Mouse (Mus musculus) brain, embryonic 14.5 days (tissue): Measurements from ENCODE around the gene Olfr370. TPM values are rescaled to one million over a fixed set of nuclear protein-coding genes. Genes with fewer than 3 reads are reported as not detected.
"Not testable (repeated sequence)": the region's sequence is repeated elsewhere in the genome, so short reads cannot be mapped to it uniquely, and the experiment has no call there.

ENCODE experiments used
- DNase-seq: peaks from one replicate; pipeline ENCODE4 v3.0.0-alpha.2; 2011; ENCODE audit warnings: low read depth
- CTCF ChIP-seq: fragments of 200-500 bp; IDR thresholded peaks from 2 replicates; pipeline ENCODE4 v1.5.1; 2012; ENCODE audit warnings: inconsistent platforms, mild to moderate bottlenecking, moderate library complexity, borderline replicate concordance; ENCODE audit not compliant: insufficient read depth, insufficient read length; ENCODE audit errors: extremely low read depth
- POLR2A ChIP-seq: fragments of 200-500 bp; IDR thresholded peaks from 2 replicates; pipeline ENCODE4 v1.6.1; 2012; ENCODE audit warnings: mild to moderate bottlenecking, inconsistent platforms, borderline replicate concordance; ENCODE audit not compliant: poor library complexity, insufficient read depth, insufficient read length, severe bottlenecking; ENCODE audit errors: extremely low read depth
- polyA plus RNA-seq: library from polyadenylated mRNA; depleted of rRNA; stranded (reverse); fragments of >200 nt; gene quantifications from 2 replicates; pipeline ENCODE4 v1.2.3, GENCODE M21; 2012

Gene Olfr370
- polyA plus RNA-seq, 1 experiment: 0.15 TPM

DNA sequence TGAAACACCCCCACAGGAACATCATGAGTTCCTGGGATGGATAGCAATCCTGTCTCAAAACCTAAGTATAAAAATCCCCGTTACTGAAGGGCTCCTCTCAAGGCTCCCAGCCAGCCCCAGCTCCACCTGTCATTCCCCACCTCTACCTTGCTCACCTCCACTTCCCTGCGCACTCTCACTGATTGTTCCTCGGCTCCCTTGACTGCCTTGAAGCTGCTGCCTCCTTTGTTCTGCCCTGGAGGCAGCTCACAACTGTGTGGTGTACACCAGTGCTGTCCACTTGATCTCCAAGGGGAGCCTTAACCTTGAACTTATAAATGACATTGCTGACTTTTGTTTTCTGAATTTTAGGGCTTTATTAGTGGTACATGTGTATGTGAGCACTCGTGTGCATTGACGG lies 32.5 kb downstream of the Olfr370 start:
- TF ChIP-seq POLR2A: no peak
- TF ChIP-seq CTCF: no peak
- no peak for DNase-seq

DNA sequence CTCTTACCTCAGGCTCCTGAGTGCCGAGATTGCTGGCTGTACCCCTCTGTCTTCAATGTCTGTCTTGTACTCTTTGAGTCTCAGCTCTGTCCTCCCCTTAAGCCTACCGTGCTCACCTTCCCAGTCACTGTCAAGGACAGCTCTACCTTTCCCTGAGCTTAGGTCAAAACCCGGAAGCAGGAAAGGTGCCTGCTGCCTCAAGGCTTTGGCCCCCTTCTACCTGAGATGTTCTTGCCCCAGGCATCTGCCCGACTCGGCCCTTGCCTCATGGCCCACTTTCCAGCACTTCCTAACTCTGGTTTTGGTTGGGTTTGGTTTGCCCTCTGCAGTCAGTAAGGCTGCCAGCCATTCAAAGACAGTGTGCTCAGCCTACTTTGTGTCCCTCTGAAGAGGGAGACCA lies 33.2 kb downstream of the Olfr370 start:
- DNase-seq: no peak

DNA sequence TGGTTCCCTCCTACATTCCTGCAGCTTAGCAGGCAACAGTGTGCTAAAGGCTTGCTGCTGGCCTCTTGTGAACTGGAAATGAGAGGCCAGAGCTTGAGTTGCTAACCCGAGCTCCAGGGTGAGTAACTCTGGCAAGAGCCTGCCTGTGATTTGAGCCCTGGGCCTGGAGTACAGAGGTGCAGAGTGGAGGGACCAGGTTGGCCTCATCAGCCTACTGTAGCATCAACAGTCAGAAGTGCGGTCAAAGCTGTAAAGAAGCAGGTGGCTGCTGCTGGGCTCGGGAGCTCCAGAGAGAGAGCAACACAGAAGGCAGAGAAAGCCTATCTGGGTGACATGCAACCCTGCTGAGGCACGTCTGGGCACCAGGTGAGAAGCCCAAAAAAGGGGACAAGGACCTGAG lies 33.6 kb downstream of the Olfr370 start:
- TF ChIP-seq CTCF: no peak
- no peak for TF ChIP-seq POLR2A
- DNase-seq: no peak

More for the DNA sequence above, 33.2 kb downstream of the Olfr370 start:
- TF ChIP-seq CTCF (no peak), POLR2A (no peak)

DNA sequence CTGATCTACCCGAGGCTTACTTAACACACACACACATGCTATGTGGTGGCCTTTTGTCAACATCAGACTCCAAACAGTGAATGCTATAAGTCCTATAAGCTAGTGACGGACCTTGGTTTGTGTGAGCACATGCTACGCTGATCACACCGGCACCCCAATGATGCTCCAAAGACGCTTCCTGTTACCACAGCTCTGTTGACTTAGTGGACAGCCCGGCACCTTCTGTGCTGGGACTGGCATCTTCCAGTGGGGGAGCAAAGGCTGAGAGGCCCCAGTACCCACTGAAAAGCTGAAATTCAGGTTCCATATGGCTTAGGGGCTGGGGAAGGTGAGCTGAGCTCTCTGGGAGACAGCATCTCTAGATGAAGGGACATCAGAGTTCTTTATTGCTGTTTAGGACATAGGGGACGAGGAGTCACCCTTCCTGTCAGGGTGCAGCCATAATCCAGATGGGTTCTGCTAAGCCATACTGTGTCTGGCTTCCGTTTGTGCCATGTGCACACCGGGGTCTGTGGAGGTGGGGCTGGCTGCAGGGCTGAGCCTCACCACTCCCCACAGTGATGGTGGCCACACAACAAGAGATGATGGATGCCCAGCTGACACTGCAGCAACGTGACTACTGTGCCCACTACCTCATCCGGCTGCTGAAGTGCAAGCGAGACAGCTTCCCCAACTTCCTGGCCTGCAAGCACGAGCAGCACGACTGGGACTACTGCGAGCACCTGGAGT lies 34.9 kb downstream of the Olfr370 start:
- no peak for DNase-seq

DNA sequence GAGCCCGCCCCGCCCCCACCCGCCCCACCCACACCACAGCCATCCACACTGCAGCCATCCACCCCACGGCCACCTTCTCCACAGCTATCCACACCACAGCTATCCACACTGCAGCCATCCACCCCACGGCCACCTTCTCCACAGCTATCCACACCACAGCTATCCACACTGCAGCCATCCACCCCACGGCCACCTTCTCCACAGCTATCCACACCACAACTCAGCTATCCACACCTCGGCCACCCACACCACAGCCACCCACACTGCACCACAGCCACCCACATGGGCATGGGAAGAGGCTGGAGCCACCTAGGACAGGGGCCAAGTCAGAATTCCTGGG lies 35.4 kb downstream of the Olfr370 start:
- not testable (repeated sequence) for DNase-seq

More for the DNA sequence above, 34.9 kb downstream of the Olfr370 start:
- no peak for TF ChIP-seq POLR2A

DNA sequence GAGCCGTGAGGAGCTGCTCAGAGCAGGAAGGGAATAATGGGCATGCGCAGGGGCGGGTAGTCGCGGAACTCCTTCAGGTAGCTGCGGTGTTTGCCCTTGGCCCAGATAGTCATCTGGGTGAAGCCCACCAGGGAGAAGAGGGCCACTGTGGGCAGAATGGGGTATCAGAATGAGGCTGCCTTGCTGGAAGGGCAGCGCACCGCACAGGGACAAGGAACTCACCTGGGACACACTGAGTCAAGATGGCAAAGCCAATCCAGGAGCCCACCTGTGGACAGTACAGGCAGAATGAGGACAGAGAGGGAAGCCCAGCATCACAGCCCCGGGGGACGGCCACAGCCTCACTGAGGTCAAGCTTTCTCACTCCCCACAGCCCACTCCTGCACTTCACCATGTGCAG lies 36.2 kb downstream of the Olfr370 start:
- DNase-seq: no peak
- no peak for TF ChIP-seq CTCF
- no peak for TF ChIP-seq POLR2A

DNA sequence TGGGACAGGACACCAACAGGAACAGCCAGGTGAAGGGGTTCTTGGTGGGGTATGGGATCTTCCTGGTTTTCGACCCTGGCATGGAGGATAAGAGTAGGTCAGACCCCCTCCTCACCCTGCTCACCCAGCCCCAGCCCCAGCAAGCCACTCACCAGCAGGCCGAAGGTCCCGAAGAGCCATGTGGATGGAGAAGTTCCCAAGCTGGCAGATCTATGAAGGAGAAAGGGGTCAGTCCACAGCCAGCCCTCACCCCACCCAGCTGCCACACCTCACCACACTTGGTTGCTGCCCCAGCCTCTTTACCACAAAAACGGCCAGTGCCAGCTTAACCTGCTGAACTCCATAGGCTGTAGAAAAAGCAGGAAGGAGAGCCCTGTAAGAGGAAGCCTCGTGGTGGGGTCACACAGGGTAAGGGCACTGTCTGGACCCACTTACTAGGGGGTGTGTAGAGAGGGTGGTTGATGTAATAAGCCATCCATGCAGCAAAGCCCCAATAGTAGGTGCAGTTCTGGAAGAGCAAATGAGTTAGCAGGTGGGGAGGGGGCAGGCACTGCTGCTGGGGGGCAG lies 36.7 kb downstream of the Olfr370 start:
- no peak for TF ChIP-seq POLR2A
- no peak for TF ChIP-seq CTCF
- no peak for DNase-seq

DNA sequence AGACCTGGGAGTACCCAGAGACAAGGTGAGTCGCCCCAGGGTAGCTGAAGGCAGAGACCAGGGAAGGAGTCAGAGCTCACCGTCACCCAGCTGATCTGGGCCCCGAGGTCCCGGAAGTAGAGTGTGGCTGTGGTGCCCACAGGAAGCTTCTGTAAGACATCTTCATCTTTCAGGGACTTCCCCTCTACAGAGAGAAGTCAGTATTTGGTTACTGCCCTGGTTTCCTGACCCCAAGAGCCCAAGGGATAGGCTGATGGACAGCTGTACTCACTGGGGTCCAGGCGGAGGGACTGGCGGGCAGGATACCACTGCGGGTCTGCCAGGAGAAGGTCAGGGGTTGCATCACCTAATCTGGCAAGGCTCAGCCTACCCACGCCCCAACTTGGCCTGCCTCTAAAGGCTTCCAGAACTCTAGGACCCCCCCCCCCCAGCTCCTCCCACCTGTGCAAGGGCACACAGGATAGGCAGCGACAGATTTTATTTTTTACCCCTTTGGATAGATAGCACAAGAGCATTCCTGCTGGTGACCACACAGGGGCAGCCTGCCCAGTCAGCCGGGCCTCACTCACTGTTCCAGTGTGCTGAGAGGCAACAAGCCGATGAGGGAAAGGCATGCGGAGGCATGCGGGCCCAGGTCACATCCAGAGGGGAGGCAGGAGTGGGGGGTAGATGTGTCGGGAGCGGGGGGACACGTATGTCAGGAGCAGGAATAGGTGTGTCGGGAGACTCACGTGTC lies 37.7 kb downstream of the Olfr370 start:
- no peak for DNase-seq
- TF ChIP-seq POLR2A (no peak), CTCF (no peak)

DNA sequence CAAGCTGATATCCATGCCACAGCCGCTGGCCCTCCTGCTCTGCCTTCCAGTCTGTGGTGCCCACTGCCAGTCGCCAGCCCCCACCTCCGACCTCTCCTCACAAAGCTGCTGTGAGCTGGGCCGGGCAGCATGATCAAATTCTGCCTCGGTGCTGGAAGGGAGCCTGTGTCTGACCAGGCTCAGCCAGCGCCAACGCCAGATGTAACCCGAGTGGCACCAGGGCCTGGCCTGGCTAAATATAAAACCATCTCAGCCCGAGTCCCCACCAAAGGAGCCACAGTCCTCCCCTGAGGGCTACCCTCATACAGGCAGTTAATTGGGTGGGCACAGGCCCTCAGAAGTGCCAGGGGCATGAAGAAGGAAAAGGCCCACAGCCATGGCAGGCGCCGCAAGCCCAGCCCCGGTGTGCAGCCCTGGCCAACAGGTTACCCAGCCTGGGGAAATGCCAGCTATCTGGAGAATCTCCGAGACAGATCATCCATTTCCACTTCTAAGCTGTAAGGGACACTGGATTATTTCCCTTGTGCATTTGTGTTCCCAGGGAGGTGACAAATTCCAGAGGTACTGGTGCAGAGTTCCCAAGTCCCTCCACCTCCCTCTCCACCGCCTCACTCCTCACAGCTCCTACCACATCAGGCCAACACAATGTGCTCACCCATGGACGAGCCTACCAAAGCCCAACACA lies 39.2 kb downstream of the Olfr370 start:
- TF ChIP-seq POLR2A: no peak
- TF ChIP-seq CTCF: no peak
- DNase-seq: no peak

DNA sequence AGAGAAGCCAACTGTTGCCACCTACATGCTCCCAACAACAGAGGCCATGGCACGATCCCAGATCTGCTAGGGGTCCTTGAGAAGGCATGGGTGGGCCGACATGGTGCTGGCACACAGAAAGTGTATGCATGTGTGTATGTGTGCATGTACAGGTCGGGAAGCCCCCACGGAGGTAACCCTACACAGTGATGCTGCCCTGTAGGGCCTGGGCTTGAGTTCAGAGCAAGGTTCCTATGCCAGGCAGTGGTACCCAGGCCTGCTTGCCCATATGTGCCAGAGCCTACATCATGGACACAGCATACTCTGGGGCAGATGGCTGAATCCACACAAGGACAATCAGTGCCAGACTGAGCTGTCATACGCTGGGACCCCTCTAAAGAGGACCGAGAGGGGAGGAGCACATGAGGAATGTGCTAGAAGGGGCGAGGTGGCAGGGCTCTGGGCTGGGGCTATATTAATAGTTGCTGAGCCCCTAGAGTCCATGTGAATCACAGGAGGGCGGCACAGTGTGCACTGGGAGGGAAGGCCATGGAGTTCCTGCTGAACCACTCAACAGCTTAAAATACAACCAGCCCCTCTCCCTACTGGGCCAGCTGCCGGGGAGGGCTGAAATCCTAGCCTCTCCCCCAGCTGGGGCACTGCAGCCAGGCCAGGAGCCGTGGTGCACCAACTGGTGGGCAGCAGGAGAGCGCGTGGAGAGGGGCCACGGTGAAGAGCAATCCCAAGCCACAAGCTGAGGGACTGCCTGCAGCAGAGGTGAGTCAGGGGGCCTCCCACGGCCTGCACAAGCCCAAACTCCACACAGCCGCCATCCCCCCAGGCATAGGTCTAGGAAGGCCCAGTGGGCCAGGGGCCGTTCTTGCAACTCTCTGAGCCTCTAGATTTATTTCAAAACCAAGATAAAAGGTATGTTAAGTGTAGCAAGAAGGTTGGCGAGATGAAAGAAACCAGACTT lies 40.3 kb downstream of the Olfr370 start:
- TF ChIP-seq POLR2A (no peak), CTCF (no peak)
- peak; percentile 20 for DNase-seq

DNA sequence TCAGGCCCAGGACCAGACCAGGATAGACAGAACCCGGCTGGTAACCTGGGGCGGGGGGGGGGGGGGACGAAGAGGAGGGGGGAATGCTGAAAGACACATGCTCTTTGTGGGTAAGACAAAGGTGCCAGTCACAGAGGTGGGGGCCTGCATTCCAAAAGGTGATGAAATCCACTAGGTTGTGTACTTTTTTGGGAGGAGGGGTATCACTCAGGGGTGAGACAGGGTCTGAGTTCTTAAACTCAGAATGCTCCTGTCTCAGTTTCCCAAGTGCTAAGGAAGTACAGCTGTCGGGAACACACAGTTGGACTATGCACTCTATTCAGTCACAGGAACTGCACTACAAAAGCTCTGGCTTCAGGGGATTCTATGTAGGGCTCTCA lies 40.9 kb downstream of the Olfr370 start:
- no peak for DNase-seq
- TF ChIP-seq CTCF: no peak
- no peak for TF ChIP-seq POLR2A

DNA sequence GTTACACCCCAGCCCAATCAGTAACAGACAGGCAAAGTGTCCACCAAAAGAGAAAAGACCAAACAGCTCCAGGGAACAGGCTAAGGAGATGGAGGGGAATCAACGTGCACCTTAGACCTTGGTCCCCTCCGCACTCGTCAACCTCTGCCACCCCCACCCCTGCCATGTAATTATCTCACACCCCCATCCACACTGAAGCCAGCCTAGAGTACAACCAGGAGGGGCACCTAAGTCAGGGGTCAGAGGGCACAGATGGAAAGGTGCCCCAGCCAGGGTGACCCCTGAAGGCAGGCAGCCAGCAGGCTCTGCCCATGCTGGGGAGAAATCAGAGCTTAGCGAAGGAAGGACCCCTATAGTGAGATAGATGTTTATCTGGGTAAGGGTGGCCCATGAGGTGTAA lies 41.3 kb downstream of the Olfr370 start:
- TF ChIP-seq POLR2A: no peak
- no peak for TF ChIP-seq CTCF
- no peak for DNase-seq
